Mouse (Mus musculus): ENCODE measurements at regions not wholly inside any gene's neighbourhood (a gene's known extent, or its start where the extent isn't known, plus 50 kb on each side); places are given as distances from the start of the nearest gene placed in this dataset.

DNA sequence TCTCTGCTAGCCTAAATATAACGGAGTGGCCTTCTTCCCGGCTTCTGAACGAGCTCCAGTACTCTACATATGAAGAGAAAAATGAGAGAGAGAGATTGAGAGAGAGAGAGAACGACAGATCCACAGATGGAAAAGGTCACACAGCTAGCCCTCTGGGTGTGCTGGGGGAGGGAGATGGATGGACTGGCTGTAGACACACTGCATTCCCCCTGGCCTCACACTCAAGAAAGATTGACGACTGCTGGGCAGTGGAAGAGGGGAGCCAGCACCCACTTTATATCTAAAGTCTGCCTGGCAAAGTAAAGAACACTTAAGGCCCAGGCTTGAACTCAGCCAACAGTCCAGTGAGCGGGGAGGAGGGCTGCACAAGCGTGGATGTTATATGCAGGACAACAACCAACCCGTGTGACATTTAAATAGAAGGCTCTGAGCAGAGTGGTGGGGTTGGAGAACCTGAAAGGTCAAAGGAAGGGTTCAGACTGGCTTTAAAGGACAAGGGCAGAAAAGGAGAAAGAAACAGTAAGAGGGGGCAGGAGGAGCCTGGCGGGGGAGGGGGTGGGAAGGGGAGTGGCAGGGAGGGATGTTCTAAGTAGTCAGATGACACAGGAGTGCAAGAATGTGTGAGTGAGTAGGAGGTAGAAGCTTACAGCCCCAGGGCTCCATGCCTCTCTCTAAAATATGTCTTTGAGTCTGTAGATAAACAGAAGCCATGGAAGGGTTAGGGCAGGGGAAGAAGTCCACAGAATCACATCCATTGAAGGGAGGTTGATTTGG lies 137.2 kb downstream of the Zfp36l1 start:
- TF ChIP-seq POLR2AphosphoS2 (IDR thresholded peaks at IDR 0.05; ENCODE audit: low read length) (no peak), MAX (IDR thresholded peaks at IDR 0.05; ENCODE audit: low read length) (no peak), CTCF (IDR thresholded peaks at IDR 0.05 in 2 of 3, conservative IDR thresholded peaks at IDR 0.05 in 1 of 3; ENCODE audit: control insufficient read depth in 1 of 3, insufficient read depth in 1 of 3, low read depth in 2 of 3, low read length in 3 of 3, poor library complexity in 1 of 3, severe bottlenecking in 1 of 3) (no peak), NELFE (IDR thresholded peaks at IDR 0.05; ENCODE audit: low read depth, low read length) (no peak), TCF12 (IDR thresholded peaks at IDR 0.05; ENCODE audit: low read depth, low read length) (no peak), MAFK (IDR thresholded peaks at IDR 0.05; ENCODE audit: borderline replicate concordance, low read depth, low read length) (no peak), ZMIZ1 (IDR thresholded peaks at IDR 0.05; ENCODE audit: low read depth, low read length) (no peak), CHD1 (IDR thresholded peaks at IDR 0.05; ENCODE audit: low read depth, low read length) (no peak), POLR2A (IDR thresholded peaks at IDR 0.05; ENCODE audit: control insufficient read depth in 1 of 2, insufficient read depth in 1 of 2, low read depth in 1 of 2, low read length in 2 of 2, poor library complexity in 1 of 2) (no peak)
